Mouse (Mus musculus) heart, postnatal 0 days (tissue): ENCODE results near the gene Slc10a7. TPM values are rescaled to one million over a fixed set of nuclear protein-coding genes. Genes with fewer than 3 reads are reported as not detected.
A peak's percentile ranks its signal among the peaks of the same experiment; 100 is the strongest.
"Not testable (repeated sequence)": the region's sequence is repeated elsewhere in the genome, so short reads cannot be mapped to it uniquely, and the experiment has no call there.

Experiments
- ATAC-seq: fragments of 200-750 bp; cut with Nextera tagmentation; 2 replicates; pipeline ENCODE4 v1.8.0; 2017; ENCODE audit warnings: low read depth, moderate number of reproducible peaks, moderate library complexity; ENCODE audit not compliant: insufficient read depth
- DNase-seq: peaks from one replicate; pipeline ENCODE4 v3.0.0-alpha.2; 2016; ENCODE audit warnings: low spot score
- H3K27ac ChIP-seq: fragments of 300-500 bp; sonication (generic); 2 replicates; pipeline ENCODE4 v1.5.1; 2014; ENCODE audit warnings: low read depth, mild to moderate bottlenecking
- H3K27me3 ChIP-seq: fragments of 300-500 bp; sonication (generic); 2 replicates; pipeline ENCODE4 v1.6.1; 2014; ENCODE audit warnings: low read length, mixed read lengths; ENCODE audit not compliant: control insufficient read depth, insufficient read depth
- H3K36me3 ChIP-seq: fragments of 300-500 bp; sonication (generic); replicated peaks from 2 replicates; pipeline ENCODE4 v1.6.1; 2014; ENCODE audit warnings: low read length, mixed read lengths; ENCODE audit not compliant: control insufficient read depth, insufficient read depth
- H3K4me1 ChIP-seq: fragments of 300-500 bp; sonication (generic); 2 replicates; pipeline ENCODE4 v1.6.1; 2014; ENCODE audit warnings: antibody characterized with exemption; ENCODE audit not compliant: control insufficient read depth, insufficient read depth
- H3K4me2 ChIP-seq: fragments of 300-500 bp; sonication (generic); 2 replicates; pipeline ENCODE4 v1.6.1; 2014; ENCODE audit warnings: low read depth, mild to moderate bottlenecking, low read length, moderate library complexity
- H3K4me3 ChIP-seq: fragments of 300-500 bp; sonication (generic); 2 replicates; pipeline ENCODE4 v1.5.1; 2014; ENCODE audit warnings: low read depth, low read length
- H3K9ac ChIP-seq: fragments of 300-500 bp; sonication (generic); replicated peaks from 2 replicates; pipeline ENCODE4 v1.6.1; 2014; ENCODE audit warnings: low read depth, low read length, mixed read lengths
- H3K9me3 ChIP-seq: fragments of 300-500 bp; sonication (generic); replicated peaks from 2 replicates; pipeline ENCODE4 v1.6.1; 2016; ENCODE audit warnings: low read length; ENCODE audit not compliant: control insufficient read depth
- CTCF ChIP-seq: IDR thresholded peaks from 2 replicates; pipeline ENCODE4 v1.5.1; 2016; ENCODE audit warnings: antibody characterized with exemption, control low read depth, low read depth
- EP300 ChIP-seq: IDR thresholded peaks from 2 replicates; pipeline ENCODE4 v1.6.1; 2016; ENCODE audit warnings: antibody characterized with exemption, low read depth
- WGBS: fragments of 180-500 bp; shearing (Covaris S2); extraction: QIAGEN DNeasy Blood & Tissue Kit; methylation state at CpG from one replicate; pipeline ENCODE4 v1.1.7; 2014; 5-methylcytosine and 5-hydroxymethylcytosine counted together
- polyA plus RNA-seq: library from polyadenylated mRNA; unstranded; fragments of >200 nt; fragmentation: Nextera tagmentation; extraction: Ambion mirVana; gene quantifications from 2 replicates; pipeline ENCODE4 v1.2.1, GENCODE M21; 2015
- total RNA-seq: library from RNA; depleted of rRNA; stranded (reverse); fragments of >200 nt; gene quantifications from 2 replicates; pipeline ENCODE4 v1.2.3, GENCODE M21; 2014; ENCODE audit warnings: low replicate concordance

Gene Slc10a7
- total and polyA plus RNA-seq, 2 experiments from 2014 or later, result 5.3 to 11.8 TPM

DNA sequence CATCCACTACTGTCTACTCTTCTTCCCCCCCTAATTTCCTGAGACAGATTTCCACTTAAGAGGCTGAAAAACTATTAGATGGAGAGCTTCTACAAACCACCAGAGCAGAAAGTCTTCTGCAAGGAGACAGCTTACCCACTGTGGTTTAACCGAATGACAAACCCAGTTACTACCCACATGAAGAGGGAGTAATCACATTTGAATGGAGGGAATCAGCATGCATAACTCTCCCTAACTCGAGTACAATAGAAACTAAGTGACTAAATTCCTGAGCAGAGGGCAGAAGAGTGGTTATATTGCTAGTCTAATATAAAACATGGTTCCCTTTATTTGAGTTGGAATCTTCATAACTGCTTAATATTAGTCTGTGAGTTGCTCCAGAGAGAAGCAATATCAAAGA, 16.1 kb upstream of the Slc10a7 start:
- WGBS, result 37% methylated on average over 2 of the region's 2 CpGs
- no peak overlapping the region for H3K27ac ChIP-seq
- H3K4me2 ChIP-seq, result no peak overlapping the region
- DNase-seq (no peak), ATAC-seq (no peak)
- H3K9ac ChIP-seq, result no peak overlapping the region
- H3K36me3 ChIP-seq, result no peaks in the 10 kb centered on the region
- H3K27me3 ChIP-seq, result no peaks in the 10 kb centered on the region
- no peak for TF ChIP-seq CTCF
- no peak for TF ChIP-seq EP300
- no peaks in the 10 kb centered on the region for H3K4me1 ChIP-seq
- no peaks in the 10 kb centered on the region for H3K9me3 ChIP-seq
- no peak overlapping the region for H3K4me3 ChIP-seq

DNA sequence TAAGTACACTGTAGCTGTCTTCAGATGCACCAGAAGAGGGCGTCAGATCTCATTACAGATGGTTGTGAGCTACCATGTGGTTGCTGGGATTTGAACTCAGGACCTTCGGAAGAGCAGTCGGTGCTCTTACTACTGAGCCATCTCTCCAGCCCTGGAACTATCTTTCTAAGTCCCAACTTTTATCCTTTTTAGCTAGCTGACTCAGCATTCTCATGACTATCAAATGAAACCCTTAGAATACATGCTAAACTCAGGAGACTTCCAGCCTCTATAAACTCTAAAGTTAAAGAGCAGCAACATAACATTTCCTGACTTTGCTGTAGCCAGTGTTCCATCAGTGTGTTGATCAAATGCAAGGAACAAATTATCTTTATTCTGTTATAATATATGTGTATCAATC, 12.9 kb upstream of the Slc10a7 start:
- H3K9ac ChIP-seq, DNase-seq, H3K9me3 ChIP-seq, ATAC-seq, H3K27ac ChIP-seq, H3K4me3 ChIP-seq, H3K27me3 ChIP-seq, H3K4me1 ChIP-seq, H3K4me2 ChIP-seq, H3K36me3 ChIP-seq: not testable (repeated sequence)
- 85% methylated on average over 3 of the region's 3 CpGs for WGBS

DNA sequence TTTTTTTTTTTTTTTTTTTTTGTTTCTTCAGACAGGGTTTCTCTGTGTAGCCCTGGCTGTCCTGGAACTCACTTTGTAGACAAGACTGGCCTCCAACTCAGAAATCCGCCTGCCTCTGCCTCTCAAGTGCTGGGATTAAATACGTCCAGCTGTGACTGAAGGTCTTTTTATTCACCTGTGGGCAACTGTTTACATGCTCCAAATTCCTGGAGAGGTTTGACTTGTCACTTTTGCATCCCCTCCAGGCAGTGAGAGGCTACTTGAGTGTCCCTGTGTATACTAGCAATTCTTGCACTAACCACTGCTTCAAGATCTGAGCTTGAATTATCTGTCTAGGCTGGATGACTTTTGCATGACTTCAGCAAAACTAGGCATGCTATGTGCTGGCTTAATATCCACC, 6.4 kb upstream of the Slc10a7 start:
- TF ChIP-seq EP300 (no peak), CTCF (no peak)
- ATAC-seq, result no peak
- WGBS, result 77% methylated on average over 2 of the region's 2 CpGs

DNA sequence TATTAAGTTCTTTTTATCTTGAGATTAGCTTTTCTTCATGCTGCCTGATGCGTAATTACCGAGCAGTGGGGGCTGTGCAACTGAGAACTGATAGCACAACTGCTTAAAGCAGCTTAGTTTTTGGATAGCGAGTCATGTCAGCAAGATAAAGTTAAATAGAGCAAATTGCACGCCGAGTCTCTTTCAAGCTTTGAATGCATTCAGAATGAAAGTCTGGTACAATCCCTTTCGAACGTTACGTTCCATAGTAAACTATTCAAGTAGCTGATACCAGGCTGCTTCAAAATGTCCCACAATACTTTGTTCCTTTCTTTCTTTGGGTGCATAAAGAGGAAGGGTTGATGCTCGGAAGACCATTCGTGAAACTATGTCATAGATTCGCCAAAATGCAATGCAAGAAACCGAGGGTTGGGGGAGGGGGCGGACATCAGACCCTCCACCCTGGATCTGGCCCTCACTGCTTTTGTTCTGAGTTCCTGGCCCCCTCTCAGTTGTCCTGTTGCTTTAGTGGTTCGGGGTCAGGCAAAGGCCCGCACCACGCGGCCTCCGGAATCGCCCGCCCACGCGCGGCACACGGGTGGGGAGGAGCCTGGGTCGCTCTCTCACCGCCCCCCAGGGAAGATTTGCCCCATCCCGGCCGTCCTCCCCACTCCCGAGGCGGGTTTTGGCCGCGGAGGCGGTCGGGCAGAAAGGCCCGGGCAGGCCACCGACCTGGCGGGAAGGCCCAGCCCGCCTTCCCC, 997 bp upstream of the Slc10a7 start:
- H3K9me3 ChIP-seq, result no peaks in the 10 kb centered on the region
- H3K9ac ChIP-seq, result peak overlapping the region; percentile 97
- peaks cover 14% of the 10 kb centered on the region for H3K36me3 ChIP-seq
- H3K4me1 ChIP-seq, result peaks cover 10% of the 10 kb centered on the region; the same call in 1 of the 2 replicates
- no peaks in the 10 kb centered on the region for H3K27me3 ChIP-seq
- WGBS, result under 1% methylated on average over 33 of the region's 38 CpGs
- H3K27ac ChIP-seq, result peak overlapping the region; percentile 97
- DNase-seq (peak; percentile 18), ATAC-seq (peak; percentile 37)
- H3K4me3 ChIP-seq, result peak overlapping the region; percentile 85
- H3K4me2 ChIP-seq, result peak overlapping the region; percentile 100
- no peak for TF ChIP-seq CTCF
- TF ChIP-seq EP300, result peak; percentile 20; the same call in 1 of the 2 replicates

More for the DNA sequence above, 6.4 kb upstream of the Slc10a7 start:
- peaks cover 14% of the 10 kb centered on the region for H3K36me3 ChIP-seq
- DNase-seq, result no peak
- no peak overlapping the region for H3K4me2 ChIP-seq
- no peaks in the 10 kb centered on the region for H3K27me3 ChIP-seq
- H3K4me1 ChIP-seq, result peaks cover 7% of the 10 kb centered on the region; the same call in 1 of the 2 replicates
- no peak overlapping the region for H3K4me3 ChIP-seq
- no peak overlapping the region for H3K27ac ChIP-seq
- no peak overlapping the region for H3K9ac ChIP-seq
- H3K9me3 ChIP-seq, result no peaks in the 10 kb centered on the region

DNA sequence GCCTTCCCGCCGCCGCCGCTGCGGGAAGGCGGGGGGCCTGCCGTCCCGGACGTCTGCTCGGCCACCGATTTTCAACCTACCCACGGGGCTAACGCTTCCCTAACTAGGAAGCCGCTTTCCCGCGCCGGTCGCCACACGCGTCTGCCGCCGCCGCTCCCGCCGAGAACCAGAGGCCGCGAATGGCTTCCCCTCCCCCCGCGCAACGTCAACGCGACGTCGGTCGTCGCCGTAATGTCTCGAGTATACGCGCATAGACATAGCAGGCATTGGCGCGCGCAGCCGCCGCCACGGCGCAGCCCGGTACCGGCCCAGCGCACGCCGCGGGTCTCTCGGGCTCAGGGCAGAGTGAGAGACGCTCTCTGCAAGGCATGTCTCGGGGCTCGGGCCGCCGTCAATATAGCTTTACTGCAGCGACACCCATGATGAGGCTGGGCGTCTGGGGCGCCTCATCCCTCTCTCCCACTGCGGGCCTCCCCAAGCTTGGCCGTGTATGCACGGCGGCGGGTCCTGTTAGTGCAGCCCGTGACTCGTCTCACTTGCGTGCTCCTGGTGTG, 350 bp upstream of the Slc10a7 start, which contains the start of gene Rbmxl1:
Rbmxl1 (minus strand) TSS at position 180 of the 554 bp plus-strand sequence.
- Histone ChIP-seq H3K9ac (peak within 1 kb of the TSS; percentile 97), H3K4me3 (peak within 1 kb of the TSS; percentile 85), H3K9me3 (no peaks in the 10 kb centered on the region), H3K27me3 (no peaks in the 10 kb centered on the region), H3K36me3 (peaks cover 10% of the 10 kb centered on the region), H3K4me1 (peaks cover 10% of the 10 kb centered on the region; the same call in 1 of the 2 replicates), H3K4me2 (peak within 1 kb of the TSS; percentile 100), H3K27ac (peak within 1 kb of the TSS; percentile 97)
- no peak for TF ChIP-seq CTCF
- under 1% methylated on average over 66 of the region's 70 CpGs for WGBS
- ATAC-seq, result peak; percentile 84
- DNase-seq, result peak; percentile 60
